Mouse (Mus musculus): ENCODE data around the gene Adamts3.

DNA sequence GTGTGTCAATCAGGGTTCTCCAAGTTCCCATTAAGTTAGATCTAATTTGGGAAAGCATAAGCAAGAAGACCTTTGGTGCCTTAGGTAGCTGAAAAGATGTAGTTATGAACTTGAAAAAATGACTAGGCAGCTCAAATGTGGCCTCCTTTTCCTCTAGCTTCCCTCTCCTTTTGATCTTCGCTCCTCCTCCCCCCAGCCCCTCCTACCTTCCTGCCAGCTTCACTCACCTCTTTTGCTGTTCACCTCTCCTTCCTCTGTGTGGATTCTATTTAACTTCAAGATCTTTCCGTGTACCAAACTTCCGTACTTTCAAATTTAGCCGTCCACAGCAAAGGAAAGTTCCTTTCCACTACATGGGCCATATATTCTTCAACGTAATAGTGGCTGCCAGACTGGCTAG is 17.9 kb upstream of the Adamts3 start:
- TF ChIP-seq SRF (IDR thresholded peaks at IDR 0.05; ENCODE audit: control insufficient read depth, insufficient read length, low read depth) (no peak), POLR2A (IDR thresholded peaks at IDR 0.05; ENCODE audit: insufficient read length, low read depth) (no peak), MAX (IDR thresholded peaks at IDR 0.05; ENCODE audit: low read depth) (no peak), E2F4 (IDR thresholded peaks at IDR 0.05; ENCODE audit: insufficient read depth) (no peak), USF1 (IDR thresholded peaks at IDR 0.05; ENCODE audit: low read depth) (no peak), TCF12 (IDR thresholded peaks at IDR 0.05; ENCODE audit: insufficient read depth, poor library complexity, severe bottlenecking) (no peak), MYOG (IDR thresholded peaks at IDR 0.05; ENCODE audit: control insufficient read depth in 1 of 3, insufficient read depth in 1 of 3, insufficient read length in 2 of 3, low read depth in 2 of 3) (no peak), REST (IDR thresholded peaks at IDR 0.05; ENCODE audit: insufficient read depth, insufficient read length) (no peak)

All from myocyte (in vitro differentiated cells).